Mouse (Mus musculus): ENCODE measurements around the gene Il1a.

Gene Il1a

DNA sequence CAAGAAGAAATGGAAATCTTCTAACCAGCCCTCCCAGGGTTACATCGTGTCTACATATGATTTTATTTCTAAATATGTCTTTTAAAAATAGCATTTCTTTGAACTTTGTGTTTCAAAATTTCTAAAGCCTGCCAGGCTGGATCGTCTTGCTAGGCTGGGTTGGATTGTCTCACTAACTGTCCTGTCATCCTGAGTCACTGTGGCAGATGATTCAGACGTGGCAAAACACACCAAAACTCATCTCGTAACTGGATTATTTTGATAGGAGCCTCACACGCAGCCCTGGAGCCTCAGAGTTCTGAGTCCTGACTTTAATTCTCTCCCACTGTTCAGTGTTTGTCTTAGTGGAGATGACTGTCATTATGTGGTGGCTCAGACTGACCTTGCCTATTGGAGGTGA lies 46.7 kb downstream of the Il1a start:
- no peak for DNase-seq (ENCODE audit: low read depth, low spot score)

DNA sequence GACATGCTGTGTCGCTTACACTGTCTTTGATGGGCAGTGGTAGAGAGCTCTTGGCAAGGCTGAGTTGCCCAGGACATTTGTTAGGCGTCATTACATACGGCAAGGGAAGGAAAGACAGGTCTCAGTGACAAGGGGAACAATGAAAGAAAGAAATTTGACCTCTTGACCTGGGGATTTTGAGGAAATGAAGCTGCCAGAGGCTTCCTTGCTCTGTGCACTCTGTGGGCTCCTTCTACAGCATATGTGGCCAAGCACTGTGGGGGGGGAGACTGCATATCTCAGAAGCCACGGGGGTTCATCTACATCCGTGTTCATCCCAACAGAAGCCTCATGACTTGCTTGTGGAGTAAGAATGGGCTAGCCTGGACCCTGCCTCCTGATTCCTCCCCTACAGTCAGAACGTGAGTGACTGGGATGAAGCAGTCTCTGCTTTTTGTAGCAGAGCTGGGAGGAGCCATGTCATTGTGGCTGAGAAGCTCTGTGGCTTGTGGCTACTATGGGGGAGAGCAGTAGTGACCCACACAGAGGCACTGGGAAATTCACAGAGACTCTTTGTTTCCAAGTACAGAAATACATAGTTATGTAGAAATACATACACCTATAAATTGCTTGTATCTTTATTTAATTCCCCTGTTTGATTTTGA lies 48.5 kb downstream of the Il1a start:
- no peak for DNase-seq (ENCODE audit: low read depth, low spot score)

DNA sequence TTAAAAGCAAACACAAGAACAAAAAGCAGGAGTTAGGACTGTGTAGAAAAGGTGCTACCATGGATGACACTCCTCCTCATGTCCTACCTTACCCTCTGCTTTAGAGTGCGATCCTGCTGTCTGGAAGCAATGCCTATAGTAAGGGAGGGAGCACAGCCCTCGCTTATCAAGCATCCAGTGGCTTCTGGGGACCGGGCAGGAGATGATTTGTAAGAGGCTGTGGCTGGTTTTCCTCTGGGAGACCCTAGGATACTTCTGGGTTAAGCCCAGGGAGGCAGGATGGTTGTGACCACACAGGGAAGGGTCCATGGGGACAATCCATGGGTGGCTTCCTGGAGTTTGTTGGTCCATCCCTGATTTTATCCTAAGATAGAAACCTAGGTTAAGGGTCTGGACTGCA lies 49.1 kb downstream of the Il1a start:
- no peak for DNase-seq (ENCODE audit: low read depth, low spot score)

DNA sequence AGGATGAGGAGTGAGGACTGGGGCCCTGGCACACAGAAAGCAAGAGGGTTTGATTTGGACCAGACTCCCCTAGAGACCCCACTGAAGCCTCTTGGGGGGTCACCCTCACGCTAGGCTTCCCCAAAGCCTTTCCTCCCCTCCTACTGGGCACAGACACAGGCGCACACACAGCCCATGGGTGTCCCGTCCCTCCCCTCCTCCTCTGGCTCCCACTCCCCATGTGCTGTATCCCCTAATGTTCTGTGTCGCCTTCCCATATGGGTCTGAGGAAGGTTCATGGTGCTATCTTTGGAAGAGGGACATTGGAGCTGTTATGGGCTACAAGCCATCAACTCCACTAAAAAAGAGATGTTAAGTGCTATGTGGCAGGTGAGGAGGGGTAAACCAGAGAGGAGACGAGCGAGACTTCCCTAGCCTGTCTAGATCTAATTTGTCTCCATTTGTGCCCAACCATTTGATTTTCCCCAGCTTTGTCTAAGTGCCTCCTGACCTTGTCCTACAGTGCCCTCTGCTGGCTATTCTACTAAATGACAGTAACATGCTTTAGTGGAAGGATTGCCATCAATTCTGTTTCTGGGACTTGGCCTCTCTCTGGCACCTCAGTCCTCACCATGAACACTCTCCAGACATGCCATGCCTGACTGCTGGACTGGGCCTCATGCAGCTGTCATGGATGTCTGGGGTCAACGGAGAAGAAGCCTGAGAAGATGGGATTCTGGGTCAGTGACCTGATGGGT lies 51.1 kb downstream of the Il1a start:
- DNase-seq (ENCODE audit: low read depth, low spot score), result peak; percentile 87

DNA sequence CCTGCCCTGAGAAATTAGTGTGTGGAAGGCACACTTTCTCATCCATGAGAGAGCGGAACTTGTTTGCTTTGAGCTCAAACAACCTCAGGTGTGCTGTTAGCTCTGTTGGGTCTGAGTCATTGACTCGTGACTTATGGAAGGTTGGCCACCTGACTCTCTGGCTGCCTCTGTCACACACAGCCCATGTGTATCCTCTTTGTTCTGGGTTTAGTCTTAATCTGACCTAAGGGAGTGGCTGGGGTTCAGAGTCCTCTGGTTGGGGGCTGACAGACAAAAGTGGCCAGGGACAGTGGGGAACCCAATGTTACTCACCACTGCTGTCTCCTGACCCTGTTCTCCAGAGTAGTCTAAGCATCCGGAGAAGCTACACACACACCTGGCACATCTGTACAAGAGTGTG lies 51.7 kb downstream of the Il1a start:
- DNase-seq (ENCODE audit: low read depth, low spot score), result no peak

DNA sequence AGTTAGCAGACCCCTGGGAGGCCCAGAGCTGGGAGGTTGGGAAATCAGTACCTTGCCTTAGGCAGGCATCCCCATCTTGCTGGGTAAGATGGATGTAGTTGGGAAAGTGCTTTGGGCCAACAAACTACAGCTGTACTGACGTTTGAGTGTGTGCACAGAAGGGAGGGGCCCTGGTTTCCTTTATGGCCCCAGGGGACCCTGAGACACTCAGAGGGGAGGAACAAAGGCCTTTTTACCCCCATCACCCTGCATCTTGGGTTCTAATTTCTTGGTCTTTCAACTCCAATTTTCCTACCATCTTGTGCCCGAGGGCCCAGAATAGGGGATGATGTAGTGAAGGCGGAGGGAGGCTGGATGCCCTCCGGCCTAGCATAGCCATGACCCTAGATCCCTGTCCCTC lies 53.8 kb downstream of the Il1a start:
- DNase-seq (ENCODE audit: low read depth, low spot score), result no peak

DNA sequence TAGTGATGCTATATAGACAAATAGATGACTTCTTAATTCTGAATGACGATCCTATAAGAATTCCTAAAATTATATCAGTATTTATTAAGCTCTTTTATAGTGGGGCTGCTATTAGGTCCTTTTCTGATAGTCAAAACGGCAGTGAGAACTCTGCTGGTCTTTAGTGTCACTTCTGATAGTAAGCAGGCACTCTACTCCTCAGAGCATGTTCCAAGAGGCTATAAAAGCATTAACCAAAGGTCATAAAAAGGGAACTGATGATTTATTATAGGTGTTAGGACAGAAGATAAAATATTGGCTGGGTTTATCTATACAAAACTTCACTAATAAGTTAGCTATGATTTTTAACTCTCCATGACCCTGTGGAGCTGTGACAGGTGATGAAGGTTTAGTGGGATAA lies 55.7 kb downstream of the Il1a start:
- DNase-seq (ENCODE audit: low read depth, low spot score), result no peak

DNA sequence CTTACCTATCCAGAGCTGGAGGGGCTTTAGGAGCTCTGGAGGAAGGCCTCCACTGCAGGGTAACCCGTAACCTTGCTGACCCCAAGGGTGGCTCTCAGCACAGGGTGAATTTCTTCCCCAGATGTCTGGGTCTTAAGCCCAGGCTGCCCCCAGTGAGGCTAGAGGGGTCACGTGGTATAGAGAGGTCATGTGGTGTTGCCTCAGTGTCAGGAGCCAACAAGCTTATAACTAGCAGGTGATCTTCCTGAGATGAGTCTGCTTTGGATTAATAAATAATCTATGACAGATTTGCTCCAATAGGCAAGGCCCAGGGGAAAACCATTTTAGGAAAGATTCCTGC lies 56.2 kb downstream of the Il1a start:
- DNase-seq (ENCODE audit: low read depth, low spot score), result no peak

DNA sequence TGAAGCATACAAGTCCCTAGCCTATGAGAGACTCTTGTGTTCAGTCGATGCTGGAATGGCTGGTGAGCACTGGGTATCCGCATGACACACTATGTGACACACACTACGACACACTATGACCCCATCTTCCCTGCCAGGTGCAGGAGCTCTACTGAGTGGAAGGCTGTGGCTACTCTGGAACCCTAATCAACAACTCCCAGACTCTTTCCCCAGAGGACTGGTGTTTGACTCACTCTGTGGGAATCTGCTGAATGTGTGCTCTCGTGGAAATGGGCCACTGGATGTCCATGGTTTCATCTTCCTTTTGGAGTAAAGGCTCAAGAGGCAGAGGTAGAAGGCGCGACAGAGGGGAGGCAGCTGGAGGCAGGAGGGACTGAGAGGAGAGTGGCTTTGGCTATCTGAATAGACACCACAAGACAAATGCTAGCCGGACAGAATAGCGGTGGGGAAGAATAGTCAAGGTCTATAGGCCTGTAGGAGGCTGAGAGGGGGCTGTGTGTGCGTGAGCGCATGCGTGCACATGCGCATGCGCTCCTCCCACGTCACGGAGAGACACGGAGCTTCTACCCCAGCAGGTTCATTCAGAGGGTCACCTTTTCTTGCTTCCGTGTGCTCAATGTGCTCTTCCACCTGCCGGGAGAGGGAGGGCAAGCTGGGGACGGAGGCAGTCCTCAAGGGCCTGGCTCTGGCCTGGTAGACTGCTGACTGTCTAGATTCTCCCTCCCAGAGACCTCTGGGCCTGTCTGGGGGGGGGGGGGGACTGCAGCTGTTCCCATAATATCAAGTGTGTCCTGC lies 56.7 kb downstream of the Il1a start:
- no peak for DNase-seq (ENCODE audit: low read depth, low spot score)

Data from forelimb bud, embryonic 11.5 days (tissue).